Mouse (Mus musculus): ENCODE data around the gene Cyp1a2.
A peak's percentile ranks its signal among the peaks of the same experiment; 100 is the strongest.

The Cyp1a2 gene

DNA sequence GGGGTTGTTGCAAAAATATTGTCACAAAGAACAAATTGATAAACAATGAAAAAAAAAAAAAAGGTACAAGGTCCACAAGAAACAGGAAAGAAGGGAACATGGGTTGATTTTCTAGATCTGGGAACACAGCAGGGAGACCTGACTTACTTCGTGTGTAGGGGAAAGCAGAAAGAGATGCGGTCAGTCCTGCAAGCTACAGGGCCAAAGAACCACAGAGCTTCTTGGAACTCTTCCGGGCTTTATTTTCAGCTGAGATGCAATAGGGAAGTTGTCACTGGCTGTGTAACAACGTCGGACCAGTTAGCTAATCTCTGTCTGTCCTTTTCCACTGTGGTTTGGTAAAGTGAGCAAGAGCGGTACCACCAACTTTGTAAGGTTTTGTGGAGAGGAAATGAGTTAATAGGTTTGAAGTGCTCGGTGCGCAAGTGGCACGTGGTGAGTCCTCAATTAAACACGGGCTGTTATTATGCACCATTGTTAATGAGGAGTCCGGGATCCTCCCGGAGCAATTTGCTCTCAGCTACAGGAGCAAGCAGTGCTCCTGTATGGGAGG lies 36.9 kb downstream of the Cyp1a2 start:
- peak in 1 of 2 experiments; percentile 61 for DNase-seq (ENCODE audit: low spot score in 2 of 2)

DNA sequence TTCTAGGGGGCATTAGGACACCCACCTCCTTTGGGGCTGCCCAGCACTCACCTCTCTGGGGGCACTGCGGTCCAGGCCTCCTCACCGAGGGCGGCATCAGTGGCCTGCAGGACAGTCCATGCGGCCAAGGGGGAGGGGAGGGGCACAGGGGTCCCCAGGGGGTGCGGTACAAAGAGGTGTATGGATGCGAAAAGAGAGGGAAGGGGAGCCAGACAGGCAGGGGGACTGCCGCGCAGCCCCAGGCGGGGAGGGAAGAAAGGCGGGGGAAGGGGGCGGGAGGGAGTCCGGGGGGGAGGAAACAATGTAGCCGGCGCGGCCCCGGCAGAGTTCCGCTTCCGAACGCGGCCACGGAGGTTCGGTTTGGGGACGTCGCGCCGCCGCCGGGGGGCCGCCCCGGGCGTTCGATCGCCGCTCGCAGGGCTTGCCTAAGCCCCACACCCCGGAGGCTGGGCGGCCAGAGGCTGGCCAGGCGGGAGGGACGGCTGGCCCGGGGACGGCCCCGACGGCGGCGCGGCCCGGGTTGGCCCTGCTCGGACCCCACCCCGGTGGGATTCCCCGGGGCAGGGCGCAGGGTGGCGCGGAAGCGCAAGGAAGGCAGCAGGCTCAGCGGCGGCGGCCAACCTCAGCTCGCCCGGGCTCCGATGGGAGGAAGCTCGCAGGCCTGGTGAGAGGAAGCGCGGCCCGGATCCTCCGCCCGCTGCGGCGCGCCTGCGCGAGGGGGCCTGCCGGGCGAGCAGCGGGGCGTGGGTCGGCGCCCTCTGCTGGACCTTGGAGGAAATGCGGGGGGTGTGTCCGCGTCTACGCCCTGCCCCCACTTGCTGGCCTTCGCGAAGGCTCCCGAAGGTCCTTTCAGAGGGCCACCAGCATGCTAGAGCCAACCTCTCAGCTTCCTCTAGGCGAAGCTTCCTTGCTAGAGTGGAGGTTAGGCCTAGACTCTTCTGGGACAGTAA lies 38.3 kb downstream of the Cyp1a2 start:
- DNase-seq (ENCODE audit: low spot score in 2 of 2) = peak; percentile 96 to 99

DNA sequence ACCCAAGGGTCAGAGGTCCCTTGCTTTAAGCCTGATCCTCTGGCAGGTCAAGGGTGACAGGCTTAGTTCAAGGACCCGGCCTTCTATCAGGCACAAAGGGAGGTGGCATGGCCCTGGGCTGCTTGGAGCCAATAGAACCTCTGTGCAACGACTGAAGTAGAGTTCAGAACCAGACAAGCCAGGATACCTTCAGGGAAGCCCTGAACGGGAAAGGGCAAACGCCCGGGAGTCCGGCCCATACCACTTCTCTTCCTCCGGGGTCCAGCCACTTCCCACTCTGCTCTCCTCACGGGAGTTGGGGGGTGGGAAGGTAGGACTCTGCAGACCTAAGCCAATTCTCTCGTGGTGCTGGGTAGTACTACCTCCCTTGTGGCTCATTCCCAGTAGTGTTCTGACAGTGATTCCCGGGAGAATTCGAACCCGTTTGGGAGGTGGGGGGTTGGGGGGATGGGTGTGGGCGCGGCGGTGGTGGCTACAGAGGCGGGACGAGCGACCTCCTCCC lies 39.0 kb downstream of the Cyp1a2 start:
- DNase-seq (ENCODE audit: low spot score in 2 of 2) = peak in 1 of 2 experiments; percentile 78

DNA sequence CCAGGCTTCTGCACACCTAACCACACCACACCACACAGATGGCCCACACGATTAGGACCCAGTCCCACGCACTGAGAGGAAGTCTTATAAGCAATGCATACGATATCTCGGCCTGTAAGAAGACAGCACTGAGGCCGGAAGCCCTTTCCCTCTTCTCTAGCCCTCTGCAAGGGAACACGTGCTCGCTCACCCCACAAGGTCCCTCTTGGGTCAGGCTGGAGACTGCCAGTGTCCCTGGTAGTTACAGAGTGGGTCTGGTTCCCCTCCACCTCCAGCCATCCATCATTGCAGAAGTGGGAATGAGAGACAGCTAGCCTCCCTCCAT lies 39.7 kb downstream of the Cyp1a2 start:
- peak in 1 of 2 experiments; percentile 63 for DNase-seq (ENCODE audit: low spot score in 2 of 2)

DNA sequence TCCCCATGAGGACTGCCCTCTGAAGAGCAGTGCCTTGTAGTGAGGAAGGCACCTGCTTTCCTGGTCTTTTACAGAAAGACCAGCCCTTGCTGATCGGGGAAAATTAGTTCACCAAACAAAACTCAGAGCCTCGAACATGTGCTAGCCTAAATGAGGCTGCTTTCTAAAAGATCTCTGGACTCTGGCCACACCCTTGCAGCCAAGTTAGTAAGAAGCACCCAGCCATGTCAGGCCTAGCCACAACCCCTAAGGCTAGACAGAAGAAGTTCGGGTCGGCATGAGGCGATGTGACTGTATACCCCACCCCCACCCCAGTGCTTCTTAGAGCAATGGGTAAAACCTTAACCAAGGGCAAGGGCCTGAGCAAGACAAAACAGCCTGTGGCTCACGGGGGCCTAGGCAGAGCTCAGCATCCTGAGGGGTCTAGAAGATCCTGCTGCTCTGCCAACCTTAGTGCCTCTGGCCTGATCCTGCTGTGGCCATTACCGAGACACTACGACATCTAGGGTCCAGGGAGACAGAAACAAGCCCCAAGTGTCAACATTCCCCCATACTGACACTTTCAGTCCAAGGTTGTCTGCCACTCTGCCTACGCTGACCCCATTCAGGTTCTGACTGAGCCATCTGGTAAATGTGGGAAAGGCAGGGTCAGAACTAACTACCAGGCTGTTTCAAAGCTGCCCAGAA lies 40.2 kb downstream of the Cyp1a2 start:
- peak; percentile 53 to 77 for DNase-seq (ENCODE audit: low spot score in 2 of 2)

DNA sequence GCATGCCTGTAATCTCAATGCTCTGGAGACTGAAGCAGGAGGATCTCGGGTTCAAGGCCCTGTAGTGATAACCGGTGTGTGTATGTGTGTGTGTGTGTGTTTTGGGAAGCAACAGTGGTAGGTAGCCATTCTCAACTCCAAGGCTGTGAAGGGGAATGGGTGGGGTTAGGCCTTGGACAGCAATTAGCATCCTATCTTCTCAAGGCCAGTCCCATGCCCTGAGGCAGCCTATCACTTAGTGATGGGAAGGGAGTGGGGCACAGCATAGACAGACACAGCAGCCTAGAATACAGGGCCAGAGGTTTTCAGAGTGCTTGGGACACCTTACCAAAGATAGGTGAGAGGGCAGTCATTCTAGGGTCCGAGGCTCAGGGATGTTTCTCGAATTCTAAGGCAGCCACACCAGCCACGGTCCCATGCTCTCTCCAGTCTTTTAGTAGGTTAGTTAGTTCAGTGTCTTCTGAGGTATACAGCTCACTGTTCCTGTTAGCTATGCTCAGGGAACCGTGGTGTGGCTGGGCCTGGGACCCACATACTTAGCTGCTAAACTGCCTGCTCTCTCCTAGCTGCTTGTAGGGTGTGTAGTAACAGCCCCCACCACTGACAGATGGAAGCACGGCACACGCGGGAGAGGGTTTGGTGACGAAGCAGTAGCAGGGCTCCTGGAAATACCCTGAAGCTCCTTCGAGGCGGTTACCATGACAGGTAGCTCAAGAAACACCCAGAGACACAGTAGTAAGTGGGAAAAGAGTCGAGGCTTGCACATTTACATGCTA lies 41.5 kb downstream of the Cyp1a2 start:
- DNase-seq (ENCODE audit: low spot score in 2 of 2) = peak in 1 of 2 experiments; percentile 64

DNA sequence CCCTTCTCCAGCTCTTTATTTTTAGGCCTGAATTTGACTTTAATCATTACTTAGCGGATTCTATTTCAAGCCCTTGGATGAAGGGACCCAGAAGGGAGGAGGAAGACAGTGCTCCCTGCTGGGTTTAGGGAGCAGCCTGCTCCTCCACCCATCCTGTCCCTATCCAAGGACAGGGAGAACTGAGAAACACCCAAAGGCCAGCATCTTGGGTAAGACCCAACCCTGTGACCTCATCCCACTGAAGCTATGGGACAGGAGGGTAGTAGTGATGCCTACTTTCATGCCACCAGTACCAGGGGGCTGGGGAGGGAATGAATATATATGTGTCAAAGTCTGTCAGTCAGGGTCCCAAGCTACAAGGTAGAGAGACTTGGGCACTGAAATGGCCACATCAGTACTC lies 42.5 kb downstream of the Cyp1a2 start:
- no peak for DNase-seq (ENCODE audit: low spot score in 2 of 2)

DNA sequence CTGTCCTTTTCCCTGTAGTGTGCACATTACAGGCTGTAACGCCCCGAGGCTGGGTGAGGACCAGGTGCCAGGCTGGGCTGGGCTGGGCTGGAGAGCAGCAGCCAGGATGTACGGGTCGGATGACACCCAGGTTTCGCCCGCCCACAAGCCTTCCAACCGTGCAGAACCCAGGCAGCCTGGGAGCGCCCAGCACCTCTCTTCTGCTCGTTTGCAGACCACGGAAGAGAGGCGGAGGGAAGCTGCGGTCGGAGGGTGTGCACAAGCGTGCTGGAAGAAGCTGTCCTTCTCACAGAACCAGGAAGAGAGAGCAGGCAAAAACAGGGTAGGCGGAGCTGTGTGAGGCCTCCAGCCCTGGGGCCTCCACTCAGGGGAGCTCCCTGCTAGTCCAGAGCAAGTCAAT lies 43.1 kb downstream of the Cyp1a2 start:
- DNase-seq (ENCODE audit: low spot score in 2 of 2) = peak; percentile 84 to 91

DNA sequence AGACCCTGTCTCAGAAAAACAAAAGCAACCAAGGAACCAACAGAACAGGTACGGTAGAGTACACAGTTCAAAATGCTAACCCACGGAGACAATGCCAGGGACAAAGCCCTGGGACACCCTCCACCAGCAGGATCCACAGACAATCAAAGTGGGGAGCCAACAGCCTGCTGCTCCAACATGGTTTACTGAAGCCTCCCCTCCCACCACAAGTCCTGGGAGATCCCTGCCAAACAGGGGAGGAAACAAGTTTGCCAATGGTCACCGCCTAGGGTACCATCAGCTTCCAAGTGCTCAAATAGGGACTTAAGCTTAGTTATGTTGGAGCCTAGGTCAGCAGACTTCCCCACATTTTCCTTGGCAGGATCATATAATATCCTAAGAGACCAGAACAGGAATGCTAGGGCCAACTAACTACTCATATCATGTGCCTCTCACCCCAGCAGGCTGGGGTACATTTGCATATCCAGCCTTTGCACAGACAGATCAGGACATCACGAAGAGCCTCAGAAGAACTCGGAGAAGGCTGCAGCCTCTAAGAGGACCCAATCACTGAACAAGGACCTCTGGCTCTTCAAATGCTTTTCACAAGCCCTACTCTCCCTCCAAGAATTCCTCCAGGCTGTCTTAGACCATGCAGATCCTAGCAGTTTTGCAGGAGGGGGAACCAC lies 43.7 kb downstream of the Cyp1a2 start:
- DNase-seq (ENCODE audit: low spot score in 2 of 2) = peak in 1 of 2 experiments; percentile 68

DNA sequence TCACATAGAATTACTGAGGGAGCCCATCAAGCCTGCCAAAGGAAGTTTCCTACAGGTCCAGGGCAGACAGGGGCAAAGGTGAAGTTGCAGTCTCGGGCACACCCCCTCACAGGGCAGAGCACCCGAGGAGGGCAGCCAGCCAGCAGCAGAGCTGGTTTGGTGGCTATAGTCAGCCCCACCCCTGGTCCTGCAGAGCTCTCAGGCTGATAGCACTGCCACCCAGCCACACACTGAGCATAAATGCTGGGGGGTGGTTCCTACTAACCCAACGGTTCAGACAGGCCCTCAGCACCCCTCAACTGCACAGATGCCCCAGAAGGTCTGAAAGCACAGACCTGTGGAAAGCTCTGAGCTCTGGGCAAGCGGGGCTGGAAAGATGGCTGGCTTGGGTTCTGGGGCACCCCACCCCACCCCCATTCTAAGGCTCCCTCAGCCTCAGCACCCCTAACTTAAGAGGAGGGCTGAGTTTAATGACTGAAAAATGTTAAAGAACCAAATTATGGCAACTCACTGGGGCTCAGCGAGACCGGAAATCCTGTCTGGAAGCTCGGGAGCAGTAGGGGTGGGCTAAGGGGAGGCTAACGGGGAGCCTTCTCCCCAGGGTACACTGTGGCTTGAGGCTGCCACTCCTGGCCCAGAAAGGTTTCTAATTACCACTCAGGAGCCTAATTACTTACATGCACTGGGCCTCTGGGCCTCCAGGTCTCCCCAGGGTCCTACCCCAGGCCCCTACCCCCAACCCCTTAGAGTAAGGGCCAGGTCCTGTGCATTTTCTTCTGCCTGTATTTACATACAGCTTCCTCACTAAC lies 44.6 kb downstream of the Cyp1a2 start:
- peak; percentile 83 to 88 for DNase-seq (ENCODE audit: low spot score in 2 of 2)

DNA sequence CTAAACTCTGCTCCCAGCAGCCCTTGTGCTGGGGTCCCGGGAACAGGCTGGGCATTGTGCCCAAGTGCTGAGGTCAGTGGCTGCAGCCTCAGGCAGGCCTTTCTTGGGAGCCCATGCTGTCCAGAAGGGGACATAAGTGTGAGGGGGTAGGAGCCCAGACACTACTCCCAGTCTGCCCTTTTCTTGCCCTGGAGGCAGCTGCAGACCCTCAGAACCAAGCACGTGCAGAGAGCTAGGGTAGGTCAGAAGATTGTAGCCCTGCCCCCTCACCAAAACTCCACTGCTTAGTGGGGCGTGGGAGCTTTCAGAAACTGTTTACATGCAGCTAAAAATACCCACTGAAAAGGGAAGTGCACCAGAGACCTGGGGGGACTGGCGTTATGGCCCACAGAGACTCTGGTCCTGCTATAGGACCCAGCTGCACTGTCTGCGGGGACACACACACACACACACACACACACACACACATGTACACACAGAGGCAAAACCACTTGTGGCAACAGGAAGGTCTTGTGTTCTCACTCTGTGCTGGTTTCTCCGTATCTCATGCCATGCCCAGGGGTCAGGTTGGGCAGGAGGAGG lies 45.7 kb downstream of the Cyp1a2 start:
- peak; percentile 63 to 75 for DNase-seq (ENCODE audit: low spot score in 2 of 2)

DNA sequence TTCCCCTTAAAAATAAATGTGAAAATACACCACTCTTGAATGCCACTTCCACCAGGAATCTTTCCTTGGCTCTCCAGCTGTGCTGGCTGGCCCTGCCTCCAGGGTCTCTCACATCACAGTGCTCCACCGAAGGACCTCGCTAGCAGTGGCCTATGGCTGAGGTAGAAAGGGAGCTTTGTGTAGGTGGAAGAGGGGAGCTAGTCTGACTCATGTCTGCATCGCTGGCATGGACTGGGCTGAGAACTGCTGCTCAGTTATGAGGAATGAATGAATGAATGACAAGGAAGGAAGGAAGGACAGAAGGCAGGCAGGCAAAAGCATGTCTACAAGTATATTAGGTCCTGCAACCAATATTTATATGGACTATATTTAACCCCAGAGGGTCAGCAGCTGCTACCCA lies 46.2 kb downstream of the Cyp1a2 start:
- no peak for DNase-seq (ENCODE audit: low spot score in 2 of 2)

DNA sequence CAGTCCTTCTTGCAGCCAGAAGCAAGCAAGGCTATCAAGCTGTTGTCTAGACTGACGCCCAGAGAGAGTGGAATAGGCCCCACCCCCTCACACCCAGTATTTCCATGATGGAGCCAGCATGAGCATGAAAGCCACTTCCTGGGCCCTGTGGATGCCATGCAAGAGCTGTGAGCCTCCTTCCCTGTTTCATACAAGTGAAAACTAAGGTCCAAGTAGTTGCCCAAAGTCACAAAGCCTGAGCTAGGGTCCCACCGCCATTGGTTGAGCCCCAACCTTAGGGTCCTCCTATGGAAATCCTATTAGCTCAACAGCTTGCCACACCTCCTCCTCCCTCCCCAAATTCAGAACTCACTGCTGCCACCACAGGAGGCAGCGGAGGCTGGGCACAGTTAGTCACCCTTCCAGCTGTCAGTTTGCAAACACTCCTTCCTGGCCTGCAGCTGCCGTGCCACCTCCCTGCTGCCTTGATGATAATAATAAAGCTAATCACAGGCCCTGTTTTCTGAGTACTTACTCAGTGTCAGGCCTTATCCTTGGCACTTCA lies 50.0 kb downstream of the Cyp1a2 start:
- DNase-seq (ENCODE audit: low spot score in 2 of 2) = peak; percentile 56 to 73

DNA sequence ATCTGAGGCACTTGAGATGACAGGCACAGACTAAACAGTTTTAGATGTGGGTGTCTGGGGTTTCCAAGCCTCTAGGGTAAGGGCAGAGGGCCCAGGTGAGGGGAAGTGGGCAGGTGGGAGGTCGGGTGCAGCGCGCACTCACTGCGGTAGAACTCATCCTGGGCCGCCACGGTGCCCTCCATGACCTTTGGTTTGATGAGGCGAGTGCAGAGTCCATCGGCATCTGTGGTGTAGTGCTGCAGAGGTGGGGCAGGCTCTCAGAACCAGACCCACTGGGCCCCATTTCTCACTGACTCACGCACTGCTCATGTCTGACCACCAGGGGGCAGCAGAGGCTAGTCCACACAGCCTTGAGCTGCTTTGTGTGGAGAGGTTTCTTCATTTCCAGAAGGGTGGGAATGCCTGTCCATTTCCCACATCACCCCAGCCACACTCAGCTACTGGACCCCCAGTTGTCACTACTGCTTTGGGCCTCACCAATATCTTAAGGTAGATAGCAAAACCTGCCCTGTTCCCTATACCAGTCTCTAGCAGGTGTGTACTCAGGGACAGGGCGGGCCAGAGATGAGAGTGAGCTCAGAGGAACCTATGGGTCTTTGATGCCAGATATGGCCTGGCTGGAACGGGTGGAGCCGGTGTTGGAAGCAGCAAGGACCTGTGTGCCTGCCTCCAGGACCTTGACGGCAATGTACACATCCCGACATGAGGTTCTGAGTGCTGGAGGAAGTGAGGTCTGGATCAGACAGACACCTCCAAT lies 54.2 kb downstream of the Cyp1a2 start:
- peak; percentile 79 to 95 for DNase-seq (ENCODE audit: low spot score in 2 of 2)

DNA sequence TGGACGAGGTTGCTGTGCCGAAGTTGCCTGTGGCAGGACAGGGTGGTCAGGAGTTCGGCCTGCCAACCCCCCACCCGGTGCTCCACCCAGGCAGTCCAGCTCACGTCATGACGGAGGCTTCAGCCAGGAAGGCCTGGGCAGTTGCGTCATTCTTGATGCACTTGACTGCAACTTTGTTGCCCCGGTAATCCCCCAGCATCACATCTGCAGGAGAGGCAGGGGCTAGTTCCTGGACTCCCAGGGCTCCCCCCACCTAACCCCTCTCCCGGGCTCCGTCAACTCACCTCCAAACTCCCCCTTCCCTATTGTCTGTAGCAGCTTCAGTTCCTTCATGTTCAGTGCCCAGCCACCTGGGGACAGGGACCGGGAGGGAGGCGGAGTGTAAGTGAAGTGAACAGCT lies 54.8 kb downstream of the Cyp1a2 start:
- DNase-seq (ENCODE audit: low spot score in 2 of 2) = peak in 1 of 2 experiments; percentile 67

DNA sequence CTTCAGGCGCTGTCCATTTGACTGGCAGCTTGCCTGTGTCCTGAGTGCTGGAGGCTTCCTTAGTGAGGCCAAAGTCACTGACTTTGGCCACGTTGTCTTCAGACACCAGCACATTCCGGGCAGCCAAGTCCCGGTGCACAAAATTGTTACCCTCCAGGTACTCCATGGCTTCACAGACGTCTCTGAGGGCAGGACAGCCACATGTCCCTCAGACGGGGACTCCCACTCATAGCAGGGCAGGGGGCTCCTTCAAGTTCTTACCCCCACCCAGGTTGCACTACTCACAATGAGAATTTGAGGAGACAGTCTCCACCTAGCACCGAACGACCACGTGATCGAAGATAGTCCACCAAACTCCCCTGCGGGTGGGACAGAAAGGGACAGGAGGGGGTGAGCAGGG lies 55.6 kb downstream of the Cyp1a2 start:
- DNase-seq (ENCODE audit: low spot score in 2 of 2) = no peak

DNA sequence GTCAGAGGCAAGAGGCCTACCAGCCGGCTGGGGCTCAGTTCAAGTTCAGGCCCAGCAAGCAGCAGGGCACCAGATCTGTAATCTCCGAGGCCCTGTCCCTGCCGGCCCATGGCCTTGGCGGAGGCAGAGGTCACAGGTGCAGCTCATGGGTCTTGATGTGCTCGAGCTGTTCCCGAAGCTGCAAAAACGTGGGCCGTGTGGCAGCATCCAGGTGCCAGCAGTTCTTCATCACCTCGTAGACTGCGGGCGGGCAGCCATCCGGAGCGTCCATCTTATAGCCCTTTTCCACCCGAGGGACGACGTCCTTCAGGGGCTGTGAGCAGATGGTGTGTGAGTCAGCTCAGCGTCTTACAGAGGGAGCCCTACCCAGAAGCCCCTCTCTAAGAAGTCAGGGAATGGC lies 56.3 kb downstream of the Cyp1a2 start:
- DNase-seq (ENCODE audit: low spot score in 2 of 2) = no peak

Data from spleen, postnatal 4 days (tissue).